Mouse (Mus musculus) CD4-positive, CD25-positive, alpha-beta regulatory T cell, adult 2 months (primary cell): ENCODE results near the gene Rprml.

Experiments
- DNase-seq: peaks from one replicate; pipeline ENCODE4 v3.0.0-alpha.2; 2012; ENCODE audit warnings: low read depth, low spot score

Gene Rprml

DNA sequence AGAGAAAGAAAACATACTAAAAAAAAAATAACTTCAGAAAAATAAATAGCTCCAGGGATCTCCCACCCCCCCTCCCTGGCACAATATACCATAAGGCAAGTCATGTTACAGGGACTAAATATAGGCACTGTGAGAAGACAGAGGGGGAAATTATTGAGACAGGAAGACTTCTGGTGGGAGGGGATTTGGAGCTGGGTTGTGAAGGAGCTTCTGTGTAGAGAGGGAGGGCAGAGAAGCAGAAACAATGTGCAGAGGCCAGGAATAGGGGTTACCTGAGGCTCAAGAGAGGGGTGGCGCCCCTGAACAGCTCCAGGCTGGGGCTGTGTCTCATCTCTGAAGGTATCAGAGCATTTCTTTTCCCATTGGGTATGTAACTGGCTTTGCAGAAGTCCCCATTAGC lies 16.3 kb downstream of the Rprml start:
- no peak for DNase-seq

DNA sequence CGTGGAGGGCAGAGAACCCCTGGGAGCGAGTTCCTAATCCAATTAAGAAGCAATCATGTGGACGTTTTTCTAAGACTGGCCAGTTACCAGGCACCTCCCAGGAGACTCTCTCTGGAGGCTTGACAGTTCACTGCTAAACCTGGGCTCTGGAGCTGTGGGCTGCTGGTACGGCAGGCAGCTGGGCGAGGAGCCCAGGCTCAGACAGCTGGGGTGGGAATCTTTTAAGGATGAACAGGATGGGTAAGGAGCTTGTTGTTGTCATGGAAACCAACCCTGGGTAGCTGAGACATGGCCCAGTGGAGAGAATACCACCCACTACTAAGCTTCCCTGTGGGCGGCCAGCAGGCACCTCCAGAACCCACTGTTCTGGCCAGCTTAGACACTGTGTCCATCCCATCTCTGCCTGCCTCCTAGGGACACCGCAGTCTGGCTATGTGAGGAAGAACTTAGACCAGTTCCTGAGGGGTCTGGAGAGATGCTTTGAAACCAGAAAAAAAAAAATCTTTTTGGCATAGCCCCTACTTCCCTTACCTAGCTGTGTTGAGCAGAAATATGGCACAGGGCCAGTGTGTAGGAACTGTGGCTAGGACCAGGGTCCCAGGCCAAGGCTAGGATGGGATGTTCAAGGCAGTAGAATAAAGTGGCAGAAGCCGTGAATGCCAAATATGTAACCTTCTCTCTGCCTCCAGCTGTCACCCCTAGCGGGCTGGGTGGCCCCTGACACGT lies 17.0 kb downstream of the Rprml start:
- no peak for DNase-seq

DNA sequence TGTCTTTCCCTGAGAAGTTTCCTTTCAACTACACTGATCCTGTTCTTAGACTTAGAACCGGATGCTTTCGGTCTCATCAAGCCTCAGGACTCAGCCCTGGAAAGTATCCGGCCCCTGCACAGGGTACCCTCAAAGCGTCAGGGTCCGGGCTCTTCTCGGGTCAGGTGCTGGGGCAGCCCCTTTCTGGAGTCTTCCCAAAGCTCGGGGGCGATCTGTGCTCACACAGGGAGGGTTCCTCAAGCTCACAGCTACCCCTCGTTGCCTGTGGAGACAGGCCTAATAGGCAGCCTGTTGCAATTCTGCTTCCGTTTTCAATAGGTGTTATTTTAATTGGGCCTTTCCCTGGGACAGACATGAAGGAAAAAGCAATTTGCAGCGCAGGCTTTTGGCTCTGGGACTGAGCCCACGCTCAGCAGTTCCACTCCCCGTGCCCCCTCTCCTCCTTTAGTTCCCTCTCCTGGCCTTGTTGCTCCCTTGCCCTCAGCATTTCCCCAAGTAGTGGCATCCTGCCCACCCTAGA lies 17.6 kb downstream of the Rprml start:
- DNase-seq: no peak

DNA sequence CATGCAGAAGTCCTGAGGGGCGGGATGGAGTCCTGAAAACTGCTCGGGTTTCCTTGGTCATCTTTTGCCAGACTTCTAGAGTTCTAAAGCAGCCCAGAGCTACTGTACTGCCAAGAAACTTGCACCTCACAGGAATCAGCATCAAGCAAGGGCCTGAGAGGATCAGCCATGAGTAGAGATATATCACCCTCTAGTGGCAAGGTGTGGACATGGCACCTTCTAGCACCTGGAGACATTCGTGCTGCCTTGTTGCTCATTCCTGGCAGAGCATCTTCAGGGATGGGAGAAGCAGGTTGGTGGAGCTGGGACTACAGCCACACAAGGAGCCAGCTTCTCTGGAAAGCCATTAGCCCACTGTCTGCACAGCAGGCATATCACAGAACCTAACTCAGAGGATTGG lies 26.2 kb downstream of the Rprml start:
- peak; percentile 73 for DNase-seq

DNA sequence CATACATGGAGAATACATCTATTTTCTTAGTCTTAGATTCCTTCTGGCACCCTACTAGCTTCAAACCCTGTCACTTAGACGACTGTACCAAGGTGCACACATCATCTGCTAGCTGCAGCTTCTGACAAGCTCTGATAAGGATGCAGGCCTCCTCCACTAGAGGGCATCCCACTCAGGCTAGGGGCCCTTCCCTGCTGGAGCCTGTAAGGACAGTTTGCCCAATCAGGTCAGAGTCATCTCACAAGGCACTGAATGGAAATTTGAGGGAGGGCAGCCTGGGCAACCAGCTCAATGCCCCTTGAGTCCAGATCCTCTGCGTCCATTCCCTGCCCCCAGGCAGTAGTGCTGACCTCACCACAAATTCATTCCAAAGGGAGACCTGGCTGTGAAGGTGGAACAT lies 27.7 kb downstream of the Rprml start:
- DNase-seq: peak; percentile 56

DNA sequence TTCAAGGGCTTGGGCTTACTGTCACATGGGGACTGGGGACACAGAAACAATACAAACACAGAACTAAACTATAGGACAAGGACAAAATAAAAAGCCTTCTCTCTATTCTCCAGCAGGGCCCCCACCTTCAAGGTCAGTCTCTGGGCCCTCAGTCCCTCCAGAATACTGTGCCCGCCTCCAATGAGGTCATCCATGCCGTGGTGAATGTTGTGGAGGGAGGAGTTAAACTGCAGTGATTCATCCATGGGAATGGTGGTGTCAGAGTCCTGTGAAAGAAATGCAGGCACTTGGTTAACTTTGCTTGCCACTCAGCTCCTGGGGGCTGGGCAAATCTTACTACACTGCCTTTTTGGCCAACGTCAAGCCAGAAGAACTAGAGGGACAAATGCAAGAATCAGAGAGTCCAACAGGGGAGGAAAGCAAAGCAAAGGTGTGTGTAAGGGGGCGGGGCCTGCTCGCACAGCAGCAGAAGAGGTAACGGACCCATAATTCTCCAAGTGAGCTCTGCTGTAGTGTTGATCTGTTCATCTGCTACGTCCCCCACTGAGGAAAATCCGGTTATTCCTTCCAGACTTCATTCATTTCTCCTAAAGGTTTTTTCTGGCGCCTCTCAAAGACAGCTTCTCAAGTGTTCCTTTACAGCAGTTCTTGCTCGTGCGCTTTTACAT lies 34.4 kb downstream of the Rprml start:
- no peak for DNase-seq

DNA sequence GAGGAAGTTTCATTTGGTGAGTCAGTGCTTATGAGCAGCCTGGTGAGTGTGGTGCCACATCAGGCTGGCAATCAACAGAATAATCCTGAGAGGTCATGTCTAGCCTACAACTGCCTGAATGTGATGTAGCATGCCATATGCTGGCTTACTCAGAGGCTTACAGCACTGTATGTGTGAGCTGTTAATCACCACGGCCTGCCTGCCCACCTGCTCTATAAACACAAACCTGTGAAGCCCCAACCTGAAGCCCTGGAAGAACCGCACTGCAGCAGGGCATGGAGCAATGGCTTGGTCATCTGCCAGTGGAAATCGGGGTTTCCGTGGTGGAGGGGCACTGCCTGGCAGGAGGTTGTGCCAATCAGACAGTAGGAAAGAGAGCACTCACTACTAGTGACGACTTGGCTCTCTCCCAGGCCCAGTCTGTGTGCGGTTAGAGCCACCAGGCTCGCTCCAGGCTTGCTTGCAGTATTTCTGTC lies 35.9 kb downstream of the Rprml start:
- no peak for DNase-seq

DNA sequence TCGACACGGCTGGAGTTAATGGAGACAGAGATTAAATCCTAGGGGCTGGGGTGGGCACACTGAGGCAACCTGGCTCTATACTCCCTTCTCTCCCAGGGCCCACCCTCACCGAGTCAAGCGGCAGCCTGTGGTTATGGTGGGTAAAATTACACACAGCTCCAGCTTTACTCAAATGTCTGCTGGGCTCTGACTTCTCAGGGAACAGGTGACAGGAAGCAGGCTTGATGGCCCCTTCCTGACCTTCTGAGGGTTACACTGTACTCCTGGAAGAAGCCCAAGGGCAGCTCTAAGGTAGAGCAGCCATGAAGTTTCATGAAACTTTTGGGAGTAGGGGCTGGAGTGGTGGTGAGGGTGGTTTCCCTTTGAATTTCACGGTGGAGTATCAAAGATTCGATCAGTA lies 37.3 kb downstream of the Rprml start:
- no peak for DNase-seq

DNA sequence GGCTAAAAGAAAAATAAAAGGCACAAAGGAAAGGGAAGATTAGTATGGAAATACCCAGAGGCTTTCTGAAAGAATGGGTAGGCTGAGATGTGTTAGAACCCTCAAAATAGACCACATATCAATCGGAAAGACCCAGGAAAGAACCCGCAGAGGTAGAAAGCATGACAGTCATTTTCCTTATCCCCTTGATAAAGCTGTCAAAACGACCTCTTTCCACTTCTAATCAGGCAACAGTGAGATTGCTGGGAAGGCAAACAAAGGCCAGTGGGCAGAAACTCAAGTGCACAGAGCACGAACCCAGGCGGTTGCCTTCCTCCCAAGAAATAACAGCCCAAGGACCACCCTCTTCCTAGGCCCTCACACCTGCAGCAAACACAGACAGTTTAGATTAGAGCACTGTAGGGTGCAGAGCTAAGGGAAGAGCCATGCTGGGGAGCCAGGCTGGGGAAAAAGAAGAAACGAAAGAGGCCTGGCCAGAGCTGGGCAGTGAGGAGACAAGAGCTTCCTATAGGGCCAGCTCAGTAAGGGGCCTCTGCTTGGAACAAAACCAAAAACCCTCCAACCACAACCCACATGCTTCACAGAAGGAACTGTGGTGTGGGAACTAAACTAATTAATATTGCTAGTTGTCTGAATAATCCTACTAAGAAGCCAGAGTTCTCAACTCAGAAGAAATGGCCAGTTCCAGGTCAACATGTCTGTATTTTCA lies 39.1 kb downstream of the Rprml start:
- DNase-seq: no peak

DNA sequence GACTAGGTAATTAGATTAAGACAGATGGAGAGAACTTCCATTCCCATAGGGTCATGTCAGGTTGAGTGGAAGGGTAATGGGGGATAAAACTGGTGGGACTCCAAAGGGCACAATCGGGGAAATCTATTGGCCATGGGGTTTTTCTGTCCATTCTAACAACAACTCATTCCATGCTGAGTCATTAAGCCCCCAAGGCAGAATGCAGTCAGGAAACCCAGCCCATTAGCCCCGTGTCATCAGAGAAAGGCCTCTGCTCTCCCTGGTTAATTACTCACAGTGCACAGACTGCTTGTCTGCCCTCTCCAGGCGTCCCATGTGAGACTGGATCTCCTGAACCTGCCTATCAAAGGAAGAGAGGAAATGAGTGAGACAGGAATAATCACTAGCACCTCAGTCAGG lies 39.6 kb downstream of the Rprml start:
- no peak for DNase-seq

DNA sequence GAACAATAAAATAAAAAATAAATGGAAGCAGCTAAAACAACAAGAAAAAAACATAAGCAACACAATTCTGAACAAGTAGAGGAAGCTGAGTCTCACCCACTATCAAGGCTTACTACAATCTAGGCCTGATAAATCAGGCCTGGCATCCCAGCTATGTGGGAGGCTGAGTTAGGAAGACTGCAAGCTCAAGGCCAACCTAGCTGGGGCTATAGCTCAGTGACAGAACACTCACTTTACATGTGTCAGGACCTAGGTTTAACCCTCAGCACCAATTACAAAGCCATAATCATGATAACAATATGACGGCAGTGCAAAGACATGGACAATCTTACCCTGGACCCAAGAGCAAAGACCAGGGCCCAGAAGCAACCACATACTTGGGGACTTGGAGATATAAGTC lies 41.7 kb downstream of the Rprml start:
- no peak for DNase-seq

DNA sequence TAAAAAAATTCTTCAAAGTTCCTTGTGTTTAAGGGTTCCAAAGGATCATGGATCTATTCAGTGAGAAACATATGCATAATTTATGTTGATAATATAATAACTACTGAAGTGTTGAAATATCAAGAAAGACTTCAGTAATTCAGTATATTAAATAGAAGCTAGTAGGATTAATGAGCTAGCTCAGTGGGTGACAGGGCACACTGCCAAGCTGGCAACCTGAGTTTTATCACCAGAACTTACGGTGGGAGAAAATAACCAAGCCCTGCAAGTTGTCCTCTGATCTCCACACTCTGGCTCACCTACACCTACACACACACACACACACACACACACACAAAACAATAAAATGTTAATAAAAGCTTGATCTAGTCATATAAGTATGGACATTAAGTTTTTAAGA lies 43.9 kb downstream of the Rprml start:
- no peak for DNase-seq

DNA sequence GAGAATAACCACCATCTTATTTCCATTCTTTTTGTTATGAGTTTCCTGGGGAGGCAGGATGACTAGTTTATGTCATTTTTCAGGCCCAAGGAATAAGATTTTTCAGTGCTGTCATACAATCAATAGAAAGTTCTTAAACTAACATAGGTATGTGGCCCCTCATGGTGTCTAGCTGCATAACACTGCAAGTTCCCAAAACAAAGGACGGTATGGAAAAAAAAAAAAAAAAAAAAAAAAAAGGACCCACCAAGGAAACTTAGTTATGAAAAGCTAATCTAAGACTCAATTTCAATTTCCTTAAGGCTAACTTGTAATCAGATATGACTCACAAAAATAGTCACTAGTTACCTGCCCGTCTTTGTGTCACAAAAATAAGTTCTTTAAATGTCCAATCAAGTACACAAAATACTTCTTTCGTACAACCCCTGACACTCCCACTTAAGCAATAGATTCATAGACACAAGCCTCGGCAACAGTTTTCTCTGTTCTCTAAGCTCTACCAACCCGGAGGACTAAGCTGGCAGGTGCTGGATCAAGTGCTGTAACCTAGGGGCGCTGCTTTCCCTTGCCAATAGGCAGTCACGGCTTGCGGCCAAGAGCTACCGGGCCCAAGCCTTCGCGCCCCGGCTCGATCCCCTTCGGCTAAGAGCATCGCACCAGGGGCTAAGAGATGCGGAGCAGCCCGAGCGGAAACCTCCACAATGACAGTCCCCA lies 47.6 kb downstream of the Rprml start:
- no peak for DNase-seq

DNA sequence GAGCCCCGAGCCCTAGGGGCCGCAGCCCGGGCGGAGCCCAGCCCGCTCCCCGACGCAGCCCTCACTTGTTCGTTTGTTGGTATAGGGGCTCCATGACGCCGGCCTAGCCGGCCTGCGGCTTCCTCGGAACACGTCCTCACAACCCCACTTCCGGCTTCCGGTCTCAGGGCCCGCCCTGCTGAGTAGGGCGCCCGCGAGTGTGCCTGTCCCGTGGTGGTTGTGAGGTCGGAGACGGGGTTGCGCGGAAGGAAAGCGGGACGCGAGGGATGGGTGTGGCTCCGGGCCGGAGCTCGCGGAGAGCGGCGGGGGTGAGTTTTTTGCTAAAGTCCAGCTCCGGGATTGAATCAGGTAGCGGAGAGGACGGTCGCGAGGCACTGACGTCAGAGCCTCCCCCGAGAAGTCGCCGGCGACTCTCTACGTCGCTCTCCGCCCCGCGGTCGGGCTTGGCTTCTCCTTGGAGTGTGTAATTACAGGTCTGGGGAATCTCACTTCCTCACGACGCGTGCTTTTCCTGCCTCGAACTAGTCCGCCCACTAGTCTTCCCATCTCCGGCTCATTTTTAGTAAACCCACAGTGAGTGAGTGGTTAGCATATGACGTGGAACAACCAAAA lies 48.3 kb downstream of the Rprml start, which contains the start of gene Gosr2:
Gosr2 (minus strand) TSS at position 334 of the 612 bp plus-strand sequence.
- peak; percentile 94 for DNase-seq

DNA sequence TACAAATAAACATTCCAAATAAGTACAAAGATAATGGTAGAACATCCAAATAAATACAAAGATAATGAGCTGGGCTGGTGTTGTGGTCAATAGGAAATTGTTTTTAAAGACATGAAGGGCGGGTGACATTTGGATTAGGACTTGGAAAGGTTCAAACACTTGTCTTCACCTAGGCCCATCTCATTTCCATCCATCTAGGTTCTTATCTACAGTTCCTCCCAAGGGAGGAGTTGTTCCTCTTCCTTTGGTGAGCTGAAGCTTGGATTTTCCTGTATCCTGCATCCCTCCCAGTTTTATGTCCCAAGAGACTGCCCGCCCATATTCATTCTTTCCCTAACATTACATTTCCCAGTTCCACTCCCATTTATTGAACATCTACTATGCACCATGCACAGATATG lies 48.9 kb downstream of the Rprml start:
- DNase-seq: no peak
